Mouse (Mus musculus): ENCODE results near the gene Ndc80.
"Not testable (repeated sequence)": the region's sequence is repeated elsewhere in the genome, so short reads cannot be mapped to it uniquely, and the experiment has no call there.

Gene Ndc80

GRCm38 (mm10) chr17:71526711-71527564 lies at the start of gene Ndc80:
TSS of gene Ndc80 (minus strand) at chr17:71526857.
- DNase-seq (ENCODE audit: low spot score), result peak; percentile 87

- peak; percentile 14 for DNase-seq (ENCODE audit: low spot score)
Observed at GRCm38 (mm10) chr17:71561631-71562030, 35.0 kb upstream of the Ndc80 start.

GRCm38 (mm10) chr17:71552901-71553300 lies 26.2 kb upstream of the Ndc80 start:
- DNase-seq (ENCODE audit: low spot score), result peak; percentile 5

GRCm38 (mm10) chr17:71551757-71552451 lies 25.2 kb upstream of the Ndc80 start, which contains the start of gene Spdya:
TSS of gene Spdya (plus strand) at chr17:71552061.
- peak; percentile 60 for DNase-seq (ENCODE audit: low spot score)

- DNase-seq (ENCODE audit: low spot score), result no peak
Observed at GRCm38 (mm10) chr17:71551350-71551749, 24.7 kb upstream of the Ndc80 start.

GRCm38 (mm10) chr17:71548586-71548985 lies 21.9 kb upstream of the Ndc80 start:
- DNase-seq (ENCODE audit: low spot score), result no peak

- no peak for DNase-seq (ENCODE audit: low spot score)
Observed at GRCm38 (mm10) chr17:71537164-71537563, 10.5 kb upstream of the Ndc80 start.

GRCm38 (mm10) chr17:71535595-71535994 lies 8.9 kb upstream of the Ndc80 start:
- not testable (repeated sequence) for DNase-seq (ENCODE audit: low spot score)

GRCm38 (mm10) chr17:71528042-71528441 lies 1.4 kb upstream of the Ndc80 start:
- no peak for DNase-seq (ENCODE audit: low spot score)

GRCm38 (mm10) chr17:71526302-71526708 lies 352 bp downstream of the Ndc80 start:
- DNase-seq (ENCODE audit: low spot score), result no peak

- no peak for DNase-seq (ENCODE audit: low spot score)
Observed at GRCm38 (mm10) chr17:71510297-71510696, 16.4 kb downstream of the Ndc80 start.

GRCm38 (mm10) chr17:71506832-71507231 lies 19.8 kb downstream of the Ndc80 start:
- no peak for DNase-seq (ENCODE audit: low spot score)

GRCm38 (mm10) chr17:71495784-71496183 lies 30.9 kb downstream of the Ndc80 start:
- DNase-seq (ENCODE audit: low spot score), result no peak

- DNase-seq (ENCODE audit: low spot score), result no peak
Observed at GRCm38 (mm10) chr17:71491332-71491686, 35.3 kb downstream of the Ndc80 start.

GRCm38 (mm10) chr17:71490666-71491331 lies 35.9 kb downstream of the Ndc80 start:
- DNase-seq (ENCODE audit: low spot score), result no peak

GRCm38 (mm10) chr17:71489703-71490461 lies 36.8 kb downstream of the Ndc80 start:
- DNase-seq (ENCODE audit: low spot score), result no peak

- DNase-seq (ENCODE audit: low spot score), result no peak
Observed at GRCm38 (mm10) chr17:71486231-71486851, 40.3 kb downstream of the Ndc80 start.

GRCm38 (mm10) chr17:71485791-71486230 lies 40.8 kb downstream of the Ndc80 start:
- no peak for DNase-seq (ENCODE audit: low spot score)

GRCm38 (mm10) chr17:71484711-71485110 lies 41.9 kb downstream of the Ndc80 start:
- no peak for DNase-seq (ENCODE audit: low spot score)

- DNase-seq (ENCODE audit: low spot score), result no peak
Observed at GRCm38 (mm10) chr17:71483418-71484060, 43.1 kb downstream of the Ndc80 start.

GRCm38 (mm10) chr17:71479381-71479901 lies 47.2 kb downstream of the Ndc80 start:
- no peak for DNase-seq (ENCODE audit: low spot score)

Data from ovary, postnatal 14 days (tissue).